Mouse (Mus musculus): ENCODE results near the gene Ccer1. TPM values are rescaled to one million over a fixed set of nuclear protein-coding genes. Genes with fewer than 3 reads are reported as not detected.
A peak's percentile ranks its signal among the peaks of the same experiment; 100 is the strongest.

The Ccer1 gene
- not detected in 2 replicates for polyA plus RNA-seq (2015; fragmentation: Nextera tagmentation; extraction: Ambion mirVana)

- Histone ChIP-seq H3K9me3 (0 out of 2 replicates have a peak, but pooled peaks cover 4% of the 10 kb centered on the region), H3K27ac (no peak within 1 kb of the TSS), H3K4me3 (no peak within 1 kb of the TSS), H3K4me2 (no peak within 1 kb of the TSS), H3K9ac (no peak within 1 kb of the TSS), H3K36me3 (replicated peaks) (no peaks in the 10 kb centered on the region), H3K4me1 (no peaks in the 10 kb centered on the region), H3K27me3 (replicated peaks) (no peaks in the 10 kb centered on the region)
- ATAC-seq (replicated peaks) = no peak
- 74% methylated on average over 20 of the region's 20 CpGs for WGBS
These were observed at the start of gene Ccer1 for GRCm38 (mm10) chr10:97692913-97693312. Ccer1 (plus strand) TSS chr10:97693059.

GRCm38 (mm10) chr10:97643768-97644167 lies 49.1 kb upstream of the Ccer1 start, which contains the start of gene Epyc:
Epyc (plus strand) TSS chr10:97644068.
- WGBS = 89% methylated on average over 2 of the region's 2 CpGs
- H3K36me3 ChIP-seq (replicated peaks) = no peaks in the 10 kb centered on the region
- no peak for ATAC-seq (replicated peaks)
- no peaks in the 10 kb centered on the region for H3K9me3 ChIP-seq
- no peak within 1 kb of the TSS for H3K9ac ChIP-seq
- H3K4me2 ChIP-seq = no peak within 1 kb of the TSS
- H3K27me3 ChIP-seq (replicated peaks) = no peaks in the 10 kb centered on the region
- no peaks in the 10 kb centered on the region for H3K4me1 ChIP-seq
- no peak within 1 kb of the TSS for H3K27ac ChIP-seq
- no peak within 1 kb of the TSS for H3K4me3 ChIP-seq

- WGBS = 72% methylated on average over 2 of the region's 2 CpGs
- no peak overlapping the region for H3K4me2 ChIP-seq
- no peak for ATAC-seq (replicated peaks)
- H3K4me3 ChIP-seq = no peak overlapping the region
- H3K4me1 ChIP-seq = no peaks in the 10 kb centered on the region
- H3K9ac ChIP-seq = no peak overlapping the region
- no peaks in the 10 kb centered on the region for H3K27me3 ChIP-seq (replicated peaks)
- no peaks in the 10 kb centered on the region for H3K36me3 ChIP-seq (replicated peaks)
- H3K27ac ChIP-seq = no peak overlapping the region
- no peaks in the 10 kb centered on the region for H3K9me3 ChIP-seq
These were observed 42.5 kb upstream of the Ccer1 start for GRCm38 (mm10) chr10:97650334-97650733.

- ATAC-seq (replicated peaks) = no peak
- Histone ChIP-seq H3K27ac (no peak overlapping the region), H3K27me3 (replicated peaks) (no peaks in the 10 kb centered on the region), H3K9ac (no peak overlapping the region), H3K4me2 (no peak overlapping the region), H3K36me3 (replicated peaks) (no peaks in the 10 kb centered on the region), H3K9me3 (no peaks in the 10 kb centered on the region), H3K4me3 (no peak overlapping the region), H3K4me1 (no peaks in the 10 kb centered on the region)
- 88% methylated on average over 1 of the region's 1 CpGs for WGBS
These were observed 33.4 kb upstream of the Ccer1 start for GRCm38 (mm10) chr10:97659489-97659888.

GRCm38 (mm10) chr10:97668656-97669055 lies 24.2 kb upstream of the Ccer1 start:
- Histone ChIP-seq H3K27me3 (replicated peaks) (no peaks in the 10 kb centered on the region), H3K4me3 (no peak overlapping the region), H3K9ac (no peak overlapping the region), H3K4me2 (no peak overlapping the region), H3K4me1 (no peaks in the 10 kb centered on the region), H3K27ac (no peak overlapping the region), H3K36me3 (replicated peaks) (no peaks in the 10 kb centered on the region), H3K9me3 (no peaks in the 10 kb centered on the region)
- no peak for ATAC-seq (replicated peaks)
- 56% methylated on average over 4 of the region's 4 CpGs for WGBS

- no peak for ATAC-seq (replicated peaks)
- H3K36me3 ChIP-seq (replicated peaks) = no peaks in the 10 kb centered on the region
- no peak overlapping the region for H3K4me2 ChIP-seq
- H3K9me3 ChIP-seq = no peaks in the 10 kb centered on the region
- no peak overlapping the region for H3K27ac ChIP-seq
- H3K9ac ChIP-seq = no peak overlapping the region
- 75% methylated on average over 4 of the region's 4 CpGs for WGBS
- H3K27me3 ChIP-seq (replicated peaks) = no peaks in the 10 kb centered on the region
- H3K4me1 ChIP-seq = no peaks in the 10 kb centered on the region
- H3K4me3 ChIP-seq = no peak overlapping the region
These were observed 22.7 kb upstream of the Ccer1 start for GRCm38 (mm10) chr10:97670202-97670601.

- Histone ChIP-seq H3K27me3 (replicated peaks) (no peaks in the 10 kb centered on the region), H3K4me2 (no peak overlapping the region), H3K9ac (no peak overlapping the region), H3K4me1 (no peaks in the 10 kb centered on the region), H3K27ac (no peak overlapping the region), H3K36me3 (replicated peaks) (no peaks in the 10 kb centered on the region), H3K4me3 (no peak overlapping the region), H3K9me3 (no peaks in the 10 kb centered on the region)
- no peak for ATAC-seq (replicated peaks)
- 68% methylated on average over 2 of the region's 2 CpGs for WGBS
These were observed 19.6 kb upstream of the Ccer1 start for GRCm38 (mm10) chr10:97673239-97673638.

- no peak overlapping the region for H3K27ac ChIP-seq
- no peaks in the 10 kb centered on the region for H3K9me3 ChIP-seq
- H3K4me2 ChIP-seq = no peak overlapping the region
These were observed 9.9 kb upstream of the Ccer1 start for GRCm38 (mm10) chr10:97682981-97683380.

GRCm38 (mm10) chr10:97687198-97687597 lies 5.7 kb upstream of the Ccer1 start:
- WGBS = 72% methylated on average over 1 of the region's 1 CpGs
- no peaks in the 10 kb centered on the region for H3K9me3 ChIP-seq

More at GRCm38 (mm10) chr10:97682981-97683380, 9.9 kb upstream of the Ccer1 start:
- no peaks in the 10 kb centered on the region for H3K36me3 ChIP-seq (replicated peaks)
- no peaks in the 10 kb centered on the region for H3K4me1 ChIP-seq
- no peaks in the 10 kb centered on the region for H3K27me3 ChIP-seq (replicated peaks)
- H3K9ac ChIP-seq = no peak overlapping the region
- no peak overlapping the region for H3K4me3 ChIP-seq
- ATAC-seq (replicated peaks) = no peak

GRCm38 (mm10) chr10:97689425-97689824 lies 3.4 kb upstream of the Ccer1 start:
- no peak overlapping the region for H3K4me3 ChIP-seq
- H3K9me3 ChIP-seq = 0 out of 2 replicates have a peak, but pooled peaks cover 4% of the 10 kb centered on the region
- H3K36me3 ChIP-seq (replicated peaks) = no peaks in the 10 kb centered on the region
- H3K4me2 ChIP-seq = no peak overlapping the region
- 74% methylated on average over 3 of the region's 3 CpGs for WGBS
- no peaks in the 10 kb centered on the region for H3K4me1 ChIP-seq
- H3K9ac ChIP-seq = no peak overlapping the region
- no peak overlapping the region for H3K27ac ChIP-seq
- no peaks in the 10 kb centered on the region for H3K27me3 ChIP-seq (replicated peaks)
- ATAC-seq (replicated peaks) = peak; percentile 69

More at GRCm38 (mm10) chr10:97687198-97687597, 5.7 kb upstream of the Ccer1 start:
- no peak for ATAC-seq (replicated peaks)
- Histone ChIP-seq H3K36me3 (replicated peaks) (no peaks in the 10 kb centered on the region), H3K27ac (no peak overlapping the region), H3K4me3 (no peak overlapping the region), H3K9ac (no peak overlapping the region), H3K4me1 (no peaks in the 10 kb centered on the region), H3K27me3 (replicated peaks) (no peaks in the 10 kb centered on the region), H3K4me2 (no peak overlapping the region)

- Histone ChIP-seq H3K27me3 (replicated peaks) (no peaks in the 10 kb centered on the region), H3K4me3 (no peak overlapping the region), H3K4me1 (no peaks in the 10 kb centered on the region), H3K9me3 (0 out of 2 replicates have a peak, but pooled peaks cover 4% of the 10 kb centered on the region), H3K4me2 (no peak overlapping the region), H3K9ac (no peak overlapping the region), H3K36me3 (replicated peaks) (no peaks in the 10 kb centered on the region), H3K27ac (no peak overlapping the region)
- WGBS = 92% methylated on average over 37 of the region's 37 CpGs
- ATAC-seq (replicated peaks) = no peak
These were observed 708 bp downstream of the Ccer1 start for GRCm38 (mm10) chr10:97693398-97694135.

GRCm38 (mm10) chr10:97702321-97702720 lies 9.5 kb downstream of the Ccer1 start:
- H3K36me3 ChIP-seq (replicated peaks) = no peaks in the 10 kb centered on the region
- ATAC-seq (replicated peaks) = no peak
- no peaks in the 10 kb centered on the region for H3K27me3 ChIP-seq (replicated peaks)
- H3K4me3 ChIP-seq = no peak overlapping the region
- no peak overlapping the region for H3K27ac ChIP-seq
- H3K9ac ChIP-seq = no peak overlapping the region
- H3K4me2 ChIP-seq = no peak overlapping the region
- H3K4me1 ChIP-seq = no peaks in the 10 kb centered on the region
- H3K9me3 ChIP-seq = no peaks in the 10 kb centered on the region

- no peak overlapping the region for H3K9ac ChIP-seq
- 46% methylated on average over 1 of the region's 1 CpGs for WGBS
- H3K4me3 ChIP-seq = no peak overlapping the region
- no peak overlapping the region for H3K27ac ChIP-seq
- no peak for ATAC-seq (replicated peaks)
- no peaks in the 10 kb centered on the region for H3K9me3 ChIP-seq
- no peaks in the 10 kb centered on the region for H3K27me3 ChIP-seq (replicated peaks)
- no peak overlapping the region for H3K4me2 ChIP-seq
- H3K36me3 ChIP-seq (replicated peaks) = no peaks in the 10 kb centered on the region
- H3K4me1 ChIP-seq = no peaks in the 10 kb centered on the region
These were observed 11.7 kb downstream of the Ccer1 start for GRCm38 (mm10) chr10:97704562-97704961.

All from midbrain, embryonic 15.5 days (tissue).